Mouse (Mus musculus) MN1 (cell line): Measurements from ENCODE around the gene Chmp4b.

ENCODE experiments used
- DNase-seq: peaks from one replicate; pipeline ENCODE4 v3.0.0-alpha.2; 2016; ENCODE audit warnings: low spot score

Chmp4b gene

GRCm38 (mm10) chr2:154651363-154651762 lies at the start of gene Chmp4b:
Chmp4b (plus strand) TSS chr2:154651705.
- no peak for DNase-seq

DNA sequence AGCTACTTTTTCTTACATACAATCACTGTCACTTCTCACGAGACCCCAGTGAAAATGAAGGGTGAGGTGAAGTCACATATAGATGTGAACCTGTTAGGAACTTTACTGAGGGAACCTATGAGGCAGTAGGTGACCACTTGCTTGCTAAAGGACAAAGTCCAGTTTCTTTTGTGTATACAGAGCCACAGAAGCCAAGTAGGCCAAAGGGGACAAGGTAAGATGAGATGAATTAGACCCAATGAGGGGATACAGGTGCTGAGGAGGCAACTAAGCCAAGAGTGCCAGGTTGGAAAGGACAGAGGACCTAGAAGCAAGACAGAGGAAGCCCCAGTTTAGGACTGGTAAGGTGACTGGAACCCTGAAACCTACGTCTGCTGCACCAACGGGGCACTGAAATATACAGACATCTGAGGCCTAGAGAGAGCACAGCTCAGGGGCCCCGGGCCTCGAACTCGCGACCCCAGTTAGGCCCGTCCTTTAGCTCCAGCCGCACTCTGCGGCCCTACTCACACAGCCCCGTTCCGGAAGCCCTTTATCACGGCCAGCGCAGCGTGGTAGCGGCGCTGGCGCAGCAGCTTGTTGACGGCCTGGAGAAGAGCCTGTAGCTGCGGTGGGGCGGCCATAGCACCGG lies 48.4 kb upstream of the Chmp4b start:
- DNase-seq = no peak

DNA sequence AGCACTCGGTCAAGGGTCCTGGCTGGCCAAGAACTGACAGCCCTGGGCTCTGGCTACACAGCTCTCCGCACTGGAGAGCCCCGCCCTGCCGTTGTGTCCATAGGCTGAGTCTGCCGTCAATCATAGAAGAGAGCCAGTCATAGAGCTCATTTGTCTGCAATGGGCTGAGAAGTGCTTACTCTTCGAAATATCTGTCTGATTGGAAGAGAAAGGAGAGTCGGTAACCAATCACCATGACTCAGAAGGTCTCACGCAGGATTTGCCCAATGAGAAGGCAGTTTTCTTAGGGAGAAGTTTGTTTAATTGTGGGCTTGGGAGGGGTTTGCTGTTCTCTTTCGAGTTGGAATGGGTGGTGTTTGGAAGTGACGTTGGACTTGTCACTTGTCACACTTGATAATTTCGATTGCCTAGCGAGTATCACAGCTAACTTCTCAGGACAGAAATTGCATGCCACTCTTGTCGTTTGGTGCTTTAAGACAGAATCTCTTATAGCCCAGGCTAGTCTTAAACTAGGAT lies 47.8 kb upstream of the Chmp4b start, which contains the start of gene Pxmp4:
TSS of gene Pxmp4 (minus strand) at position 71 of the 516 bp plus-strand sequence.
- peak; percentile 99 for DNase-seq

DNA sequence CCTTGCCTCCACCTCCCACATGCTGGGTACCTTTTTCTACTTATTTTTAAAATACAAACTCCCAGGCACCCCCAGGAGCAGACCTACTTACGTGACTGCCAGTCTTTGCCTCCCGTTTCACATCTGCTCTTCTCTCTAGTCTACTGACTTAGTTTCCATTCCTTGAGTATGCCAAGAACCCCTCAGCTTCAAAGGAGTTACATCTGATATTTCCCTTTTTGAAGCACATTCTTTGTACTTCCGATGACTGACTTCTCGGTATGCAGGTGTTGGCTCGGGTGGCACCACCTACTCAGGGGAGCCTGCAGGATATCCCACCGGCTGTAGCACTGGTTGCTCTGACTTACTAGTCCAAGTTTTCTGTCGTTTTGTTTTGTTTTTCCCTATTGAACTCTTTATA lies 47.3 kb upstream of the Chmp4b start:
- DNase-seq = no peak

DNA sequence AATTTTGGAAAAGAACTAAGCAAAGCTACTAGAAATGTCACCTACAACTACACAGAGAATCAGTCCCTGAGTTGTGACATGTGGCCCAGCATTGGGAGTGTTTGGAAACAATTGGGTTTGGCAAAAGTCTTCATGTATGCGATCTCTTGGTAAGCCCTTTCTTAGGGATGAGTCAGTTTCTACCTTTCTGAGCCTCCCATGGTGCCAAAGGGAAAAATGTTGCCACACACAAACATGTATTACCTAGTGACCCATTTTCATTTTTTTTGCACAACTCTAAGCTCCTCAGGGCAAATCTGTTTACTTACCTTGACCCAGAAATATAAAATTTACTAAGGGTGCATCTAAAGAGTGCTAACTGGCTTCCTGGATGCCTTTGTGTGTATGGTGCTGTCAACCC lies 44.5 kb upstream of the Chmp4b start:
- no peak for DNase-seq

- DNase-seq = no peak
Measured at GRCm38 (mm10) chr2:154609050-154609767, 42.3 kb upstream of the Chmp4b start.

DNA sequence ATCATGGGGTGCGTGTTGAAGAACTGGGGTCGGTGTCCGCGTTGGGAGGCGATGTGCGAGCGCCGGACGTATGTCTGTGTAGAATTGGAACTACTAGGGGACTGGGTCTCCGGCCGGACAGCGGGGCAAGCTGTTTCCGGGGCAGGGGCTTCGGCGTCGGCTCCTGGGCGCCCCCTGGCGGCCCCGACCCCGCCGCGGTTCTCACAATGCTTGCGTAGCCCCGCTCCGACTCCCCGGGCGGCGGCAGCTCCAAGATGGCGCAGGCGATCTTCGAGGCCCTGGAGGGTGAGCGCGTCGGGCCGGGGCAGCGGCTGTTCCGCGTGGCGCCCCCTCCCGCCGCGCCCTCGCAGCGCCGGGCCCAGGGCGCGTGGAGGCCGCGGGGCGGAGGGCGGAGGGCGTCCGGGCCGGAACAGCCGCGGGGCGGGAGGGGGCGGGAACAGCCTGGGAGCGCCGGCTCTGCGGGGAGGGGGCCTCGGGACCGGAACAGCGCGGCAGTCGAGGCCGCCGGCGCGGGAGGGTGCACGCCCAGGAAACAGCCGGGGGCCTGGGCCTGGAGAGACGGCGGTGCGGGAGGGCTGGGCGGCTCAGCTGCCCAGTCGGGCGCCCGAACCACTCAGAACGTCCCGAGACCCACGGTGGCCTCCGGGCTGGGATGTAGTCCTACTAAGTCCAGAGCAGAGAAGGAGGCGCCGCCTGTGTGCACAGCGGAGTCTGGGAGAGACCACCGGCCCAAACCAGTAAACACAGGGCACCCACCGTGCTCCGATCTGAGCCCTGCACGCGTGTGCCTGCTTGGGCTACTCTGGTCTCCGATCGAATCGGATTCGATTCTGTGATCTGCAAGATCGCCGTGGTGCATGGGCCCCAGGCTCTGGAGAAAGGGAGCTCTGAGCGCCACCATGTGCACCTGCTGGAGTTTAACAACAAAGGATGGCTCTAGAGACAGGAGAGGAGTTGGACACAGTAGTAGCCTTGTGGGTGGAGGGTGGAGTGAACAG lies 38.1 kb upstream of the Chmp4b start, which contains the start of the genes Zfp341 and 4930519P11Rik:
TSS of gene Zfp341 (plus strand) at position 180 of the 998 bp plus-strand sequence.
TSS of gene 4930519P11Rik (minus strand) at position 320 of the 998 bp plus-strand sequence.
- peak; percentile 94 for DNase-seq

GRCm38 (mm10) chr2:154614841-154615576 lies 36.5 kb upstream of the Chmp4b start:
- no peak for DNase-seq

- DNase-seq = no peak
Measured at GRCm38 (mm10) chr2:154615674-154616073, 35.8 kb upstream of the Chmp4b start.

GRCm38 (mm10) chr2:154617061-154617460 lies 34.4 kb upstream of the Chmp4b start:
- DNase-seq = no peak

GRCm38 (mm10) chr2:154621684-154622083 lies 29.8 kb upstream of the Chmp4b start:
- DNase-seq = no peak

GRCm38 (mm10) chr2:154624137-154624536 lies 27.4 kb upstream of the Chmp4b start:
- no peak for DNase-seq

DNA sequence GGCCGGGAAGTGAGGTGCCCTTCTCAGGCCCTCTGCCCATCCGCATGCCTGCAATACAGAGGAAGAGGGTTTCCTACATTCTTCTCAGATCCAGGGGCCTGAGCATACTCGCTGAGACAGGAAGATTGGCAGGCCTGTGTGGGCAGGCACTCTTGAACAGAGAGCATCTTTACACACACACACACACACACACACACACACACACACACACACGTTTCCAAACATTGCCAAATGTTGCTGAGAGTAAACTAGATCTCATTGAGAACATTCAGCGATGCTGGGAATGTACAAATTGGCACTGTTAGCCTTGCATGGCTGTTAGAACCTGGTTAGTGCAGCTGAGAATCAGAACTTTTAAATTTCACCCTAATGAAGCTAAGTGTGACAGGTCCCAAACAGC lies 21.0 kb upstream of the Chmp4b start:
- DNase-seq = no peak

DNA sequence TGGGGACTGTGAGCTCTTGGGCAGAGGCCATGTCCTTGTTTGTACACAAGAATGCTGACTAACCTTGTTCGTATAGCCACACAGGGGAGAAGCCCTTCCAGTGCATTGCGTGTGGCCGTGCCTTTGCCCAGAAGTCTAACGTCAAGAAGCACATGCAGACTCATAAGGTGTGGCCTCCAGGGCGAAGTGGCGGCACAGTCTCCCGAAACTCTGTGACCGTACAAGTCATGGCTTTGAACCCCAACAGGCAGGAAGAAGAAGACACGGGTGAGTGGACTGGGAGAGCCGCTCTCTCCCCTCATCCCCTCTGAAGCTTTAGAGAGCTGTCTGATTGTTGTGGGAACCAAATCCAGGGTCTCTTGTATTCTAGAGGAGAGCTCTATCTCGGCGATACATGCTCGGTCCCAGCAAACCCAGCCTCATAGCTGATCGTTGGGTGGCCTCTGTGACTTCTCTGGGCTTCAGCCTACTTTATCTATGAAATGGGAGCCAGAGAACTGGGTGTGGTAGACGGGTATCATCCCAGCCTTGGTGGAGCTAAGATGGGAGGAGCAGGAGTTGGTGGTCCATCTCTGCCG lies 19.2 kb upstream of the Chmp4b start:
- no peak for DNase-seq

DNA sequence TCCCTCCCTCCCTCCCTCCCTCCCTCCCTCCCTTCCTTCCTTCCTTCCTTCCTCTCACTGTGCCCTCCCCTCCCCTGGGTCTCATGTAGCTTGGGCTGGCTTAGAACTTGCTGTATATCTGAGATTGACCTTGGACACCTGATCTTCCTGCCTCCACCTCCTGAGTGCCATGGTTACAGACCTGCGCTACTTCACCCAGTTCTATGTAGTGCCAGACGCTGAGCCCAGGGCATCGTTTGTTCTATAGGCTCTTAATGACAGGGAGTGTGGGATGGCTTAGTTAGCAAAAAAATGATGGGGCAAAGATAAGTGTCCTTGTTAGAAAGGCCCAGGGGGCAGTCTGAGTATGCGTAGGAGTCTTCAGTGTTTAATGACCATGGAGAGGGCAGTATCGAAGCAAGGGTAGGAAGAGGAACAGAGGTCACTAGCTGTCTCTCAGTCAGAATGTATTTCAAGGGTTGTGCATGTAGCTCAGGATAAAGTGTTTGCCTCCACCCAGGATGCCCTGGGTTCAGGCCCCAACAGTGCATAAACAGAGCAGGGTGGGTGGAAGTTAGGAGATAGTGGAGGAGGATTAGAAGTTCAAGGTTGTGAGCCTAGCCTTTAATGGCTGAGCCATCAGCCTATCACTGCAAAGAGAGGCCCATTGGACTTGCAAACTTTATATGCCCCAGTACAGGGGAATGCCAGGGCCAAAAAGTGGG lies 18.3 kb upstream of the Chmp4b start:
- DNase-seq = no peak

GRCm38 (mm10) chr2:154633876-154634644 lies 17.4 kb upstream of the Chmp4b start:
- DNase-seq = no peak

DNA sequence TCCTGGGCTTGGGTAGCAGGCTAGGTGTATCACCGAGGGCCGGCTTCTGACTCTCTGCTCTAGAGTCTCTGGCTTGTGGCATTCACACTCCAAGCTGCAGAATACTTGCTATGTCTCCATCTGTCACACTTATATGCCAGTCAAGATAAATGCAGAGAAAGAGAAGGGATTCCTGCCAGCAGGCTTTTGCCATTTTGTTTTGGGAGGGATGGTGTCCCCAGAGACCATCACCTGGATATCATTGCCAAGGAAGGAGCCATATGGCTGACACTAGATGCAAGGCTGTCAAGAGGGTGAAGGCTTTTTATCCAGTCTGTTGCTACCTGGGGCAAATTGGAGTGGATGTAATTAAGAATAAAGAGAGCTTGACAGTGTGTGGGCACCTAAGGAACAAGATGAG lies 15.7 kb upstream of the Chmp4b start:
- no peak for DNase-seq

GRCm38 (mm10) chr2:154638521-154638920 lies 13.0 kb upstream of the Chmp4b start:
- no peak for DNase-seq

DNA sequence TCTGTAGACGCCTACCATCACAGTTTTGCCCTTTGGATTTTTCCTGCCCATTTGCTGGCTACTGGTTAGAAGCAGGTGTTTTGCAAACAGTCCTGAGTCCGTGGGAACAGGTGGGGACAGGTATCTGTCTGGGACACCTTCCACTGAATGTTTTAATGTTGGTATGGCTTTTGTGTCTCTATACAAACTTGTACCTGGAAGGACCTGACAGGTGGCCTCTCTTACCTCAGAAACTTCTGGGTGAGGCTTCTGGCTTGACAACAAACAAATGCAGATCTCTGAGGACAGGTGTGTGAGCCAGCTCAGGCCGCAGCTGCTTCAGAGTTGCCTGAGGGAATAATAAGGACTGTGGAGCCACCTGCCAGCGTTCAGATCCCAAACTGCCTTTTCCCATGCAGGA lies 12.4 kb upstream of the Chmp4b start:
- DNase-seq = no peak

DNA sequence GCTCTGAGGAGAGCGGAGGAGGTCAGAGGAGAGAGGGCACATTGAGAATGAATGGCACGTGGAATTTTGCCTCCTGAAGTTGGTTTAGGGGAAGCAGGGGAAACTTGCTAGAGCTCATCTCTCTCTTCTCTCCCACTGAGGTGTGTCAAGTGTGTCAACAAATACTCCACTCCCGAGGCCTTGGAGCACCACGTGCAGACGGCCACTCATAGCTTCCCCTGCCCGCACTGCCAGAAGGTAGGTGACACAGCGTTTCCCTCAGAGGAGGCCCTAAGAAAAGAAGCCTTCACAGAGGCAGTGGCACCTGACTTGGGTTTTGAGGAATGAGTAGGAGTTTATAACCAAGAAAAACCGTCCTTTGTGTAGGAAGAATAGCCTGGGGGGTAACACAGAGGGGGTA lies 10.3 kb upstream of the Chmp4b start:
- DNase-seq = no peak
